Mouse (Mus musculus) forebrain, embryonic 11.5 days (tissue): ENCODE measurements around the gene Eno3. TPM values are rescaled to one million over a fixed set of nuclear protein-coding genes. Genes with fewer than 3 reads are reported as not detected.

ENCODE experiments used
- ATAC-seq: fragments of 200-750 bp; cut with Nextera tagmentation; replicated peaks from 2 replicates; pipeline ENCODE4 v1.8.0; 2017; ENCODE audit warnings: moderate TSS enrichment; ENCODE audit not compliant: low FRiP score
- DNase-seq: peaks from one replicate; pipeline ENCODE4 v3.0.0-alpha.2; 2017; ENCODE audit warnings: low spot score
- H3K27ac ChIP-seq: fragments of 300-500 bp; sonication (generic); 2 replicates; pipeline ENCODE4 v1.5.1; 2014; ENCODE audit warnings: low read depth, low read length
- H3K27me3 ChIP-seq: fragments of 300-500 bp; sonication (generic); 2 replicates; pipeline ENCODE4 v1.6.1; 2014; ENCODE audit warnings: mild to moderate bottlenecking, low read length, mixed read lengths; ENCODE audit not compliant: control insufficient read depth, insufficient read depth
- H3K36me3 ChIP-seq: fragments of 300-500 bp; sonication (generic); 2 replicates; pipeline ENCODE4 v1.6.1; 2014; ENCODE audit warnings: mild to moderate bottlenecking, low read length, moderate library complexity, mixed read lengths; ENCODE audit not compliant: control insufficient read depth, insufficient read depth
- H3K4me1 ChIP-seq: fragments of 300-500 bp; sonication (generic); replicated peaks from 2 replicates; pipeline ENCODE4 v1.6.1; 2014; ENCODE audit warnings: low read length, mixed read lengths; ENCODE audit not compliant: control insufficient read depth, insufficient read depth
- H3K4me2 ChIP-seq: fragments of 300-500 bp; sonication (generic); 2 replicates; pipeline ENCODE4 v1.6.1; 2014; ENCODE audit warnings: low read depth, mild to moderate bottlenecking, low read length, moderate library complexity, mixed read lengths; ENCODE audit not compliant: severe bottlenecking
- H3K4me3 ChIP-seq: fragments of 300-500 bp; sonication (generic); 2 replicates; pipeline ENCODE4 v1.5.1; 2014; ENCODE audit warnings: low read depth, low read length
- H3K9ac ChIP-seq: fragments of 300-500 bp; sonication (generic); 2 replicates; pipeline ENCODE4 v1.6.1; 2014; ENCODE audit warnings: low read length
- H3K9me3 ChIP-seq: fragments of 300-500 bp; sonication (generic); 2 replicates; pipeline ENCODE4 v1.6.1; 2016; ENCODE audit warnings: low read length, mixed read lengths; ENCODE audit not compliant: control insufficient read depth
- WGBS: fragments of 180-500 bp; shearing (Covaris S2); extraction: QIAGEN DNeasy Blood & Tissue Kit; methylation state at CpG from one replicate; pipeline ENCODE4 v1.1.7; 2014; 5-methylcytosine and 5-hydroxymethylcytosine counted together
- polyA plus RNA-seq: library from polyadenylated mRNA; unstranded; fragments of >200 nt; fragmentation: Nextera tagmentation; extraction: Ambion mirVana; gene quantifications from 2 replicates; pipeline ENCODE4 v1.2.1, GENCODE M21; 2014

Eno3 gene
- polyA plus RNA-seq, 1 experiment from 2014 or later = 16.6 TPM

DNA sequence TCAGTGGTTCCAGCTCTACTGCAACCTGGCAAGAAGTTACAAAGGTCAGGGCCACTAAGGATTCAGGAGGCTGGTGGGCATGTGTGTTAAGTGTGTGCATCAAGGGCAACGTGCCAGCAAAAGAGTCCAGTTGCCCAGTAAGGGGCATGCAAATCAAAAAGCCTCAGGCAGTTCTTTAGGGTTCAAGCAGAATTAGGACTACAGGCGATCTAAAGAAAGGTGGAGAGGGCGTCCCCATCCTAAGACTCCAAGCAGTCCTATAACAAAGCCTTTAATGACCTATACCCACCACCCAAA lies 10.8 kb upstream of the Eno3 start:
- peaks cover 22% of the 10 kb centered on the region for H3K36me3 ChIP-seq
- 19% methylated on average over 3 of the region's 3 CpGs for WGBS
- no peak for ATAC-seq

DNA sequence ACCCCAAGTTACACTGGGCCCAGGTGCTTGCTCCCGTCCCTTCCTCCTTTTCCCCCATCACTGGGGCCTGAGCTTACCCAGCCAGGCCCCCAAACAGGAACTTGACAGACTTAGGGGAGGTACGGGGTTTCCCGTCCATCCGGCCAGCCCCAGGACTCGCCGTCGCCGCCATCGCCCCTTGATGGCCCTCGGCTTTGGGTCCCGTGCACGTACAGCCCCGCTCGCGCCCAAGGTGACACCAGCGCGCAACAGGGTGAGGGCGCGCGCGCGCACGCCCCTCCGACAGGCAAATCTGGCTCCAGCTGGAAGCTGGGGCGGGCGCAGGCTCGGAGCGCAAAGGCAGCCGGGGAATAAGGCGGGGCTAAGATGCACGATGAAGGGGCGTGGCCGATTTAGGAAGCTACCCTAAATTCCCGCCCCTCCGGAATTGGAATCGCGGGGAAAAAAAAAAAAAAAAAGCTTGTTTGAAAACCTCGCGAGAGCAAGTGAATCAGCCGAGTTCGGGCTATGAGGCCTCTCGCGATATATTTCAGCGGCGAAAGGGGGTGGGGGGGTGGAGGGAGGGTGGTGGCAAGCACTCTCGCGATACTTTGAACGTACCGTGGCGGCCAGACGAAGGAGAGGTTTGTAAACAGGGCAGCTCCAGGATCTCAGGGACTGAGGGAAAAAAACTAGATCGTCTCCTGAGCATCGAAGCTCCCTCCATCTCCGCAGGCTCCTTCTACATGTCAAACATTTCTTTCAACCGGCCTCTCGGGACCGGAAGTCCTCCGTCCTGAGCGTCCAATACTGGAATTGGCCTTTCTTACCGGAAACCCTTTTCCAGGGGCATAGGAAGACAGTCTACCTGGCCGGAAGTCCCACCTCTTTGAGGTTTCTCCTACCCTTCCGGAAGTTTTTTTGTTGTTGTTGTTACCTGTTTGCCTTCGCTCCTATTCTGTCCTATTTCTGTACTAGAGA lies 10.0 kb upstream of the Eno3 start, which contains the start of the genes Rnf167 and Slc25a11:
Gene Rnf167 (plus strand): TSS at position 545 of the 960 bp plus-strand sequence.
Gene Slc25a11 (minus strand): TSS at position 789 of the 960 bp plus-strand sequence.
- Histone ChIP-seq H3K9ac (peak within 1 kb of the TSS; percentile 94), H3K4me2 (peak within 1 kb of the TSS; percentile 87), H3K4me1 (peaks cover 23% of the 10 kb centered on the region; the same call in 1 of the 2 replicates), H3K27ac (peak within 1 kb of the TSS; percentile 86), H3K4me3 (peak within 1 kb of the TSS; percentile 60), H3K9me3 (no peaks in the 10 kb centered on the region), H3K27me3 (no peaks in the 10 kb centered on the region), H3K36me3 (peaks cover 24% of the 10 kb centered on the region)
- ATAC-seq (peak; percentile 82), DNase-seq (peak; percentile 98)
- WGBS = under 1% methylated on average over 63 of the region's 63 CpGs

More for the DNA sequence above, 10.8 kb upstream of the Eno3 start:
- peak overlapping the region; percentile 60 for H3K4me3 ChIP-seq
- peak overlapping the region; percentile 87 for H3K4me2 ChIP-seq
- no peaks in the 10 kb centered on the region for H3K9me3 ChIP-seq
- DNase-seq = no peak
- peaks cover 19% of the 10 kb centered on the region; the same call in 1 of the 2 replicates for H3K4me1 ChIP-seq
- peak overlapping the region; percentile 77 for H3K27ac ChIP-seq
- no peaks in the 10 kb centered on the region for H3K27me3 ChIP-seq
- peak overlapping the region; percentile 94 for H3K9ac ChIP-seq

DNA sequence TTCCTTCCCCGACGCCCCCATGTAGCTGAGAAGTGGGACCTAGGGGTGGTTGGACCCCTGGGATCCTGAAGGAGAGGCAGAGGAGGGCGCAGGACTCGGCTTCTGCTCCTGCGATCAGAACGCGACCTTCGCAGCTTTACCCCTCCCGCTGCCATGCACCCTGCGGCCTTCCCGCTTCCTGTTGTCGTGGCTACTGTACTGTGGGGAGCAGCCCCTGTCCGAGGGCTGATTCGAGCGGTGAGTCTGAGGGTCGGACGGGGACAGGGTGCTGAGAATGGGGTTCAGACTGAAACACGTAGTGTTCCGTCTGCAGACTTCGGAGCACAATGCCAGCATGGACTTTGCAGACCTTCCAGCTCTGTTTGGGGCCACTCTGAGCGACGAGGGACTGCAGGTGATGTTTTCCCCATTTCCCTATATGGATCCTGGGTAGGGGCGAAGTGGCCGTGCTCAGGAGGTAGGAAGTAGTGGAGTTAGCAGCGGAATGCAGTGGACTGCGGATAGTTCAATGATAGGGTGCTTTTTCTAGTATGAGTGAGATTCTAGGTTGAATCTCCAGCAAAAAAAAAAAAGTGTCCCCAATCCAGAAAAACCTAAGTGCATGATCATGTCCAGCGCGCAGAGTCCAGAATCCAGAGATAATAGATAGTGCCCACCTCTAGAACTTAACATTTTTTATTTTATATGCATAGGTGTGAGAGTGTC lies 9.1 kb upstream of the Eno3 start:
- DNase-seq (peak; percentile 73), ATAC-seq (peak; percentile 21; the same call in 1 of the 2 replicates)
- Histone ChIP-seq H3K4me3 (peak overlapping the region; percentile 60), H3K4me1 (peaks cover 27% of the 10 kb centered on the region), H3K27ac (peak overlapping the region; percentile 86), H3K4me2 (peak overlapping the region; percentile 81), H3K9ac (peak overlapping the region; percentile 65), H3K27me3 (no peaks in the 10 kb centered on the region), H3K9me3 (no peaks in the 10 kb centered on the region), H3K36me3 (peaks cover 24% of the 10 kb centered on the region)
- WGBS = 6% methylated on average over 28 of the region's 28 CpGs

DNA sequence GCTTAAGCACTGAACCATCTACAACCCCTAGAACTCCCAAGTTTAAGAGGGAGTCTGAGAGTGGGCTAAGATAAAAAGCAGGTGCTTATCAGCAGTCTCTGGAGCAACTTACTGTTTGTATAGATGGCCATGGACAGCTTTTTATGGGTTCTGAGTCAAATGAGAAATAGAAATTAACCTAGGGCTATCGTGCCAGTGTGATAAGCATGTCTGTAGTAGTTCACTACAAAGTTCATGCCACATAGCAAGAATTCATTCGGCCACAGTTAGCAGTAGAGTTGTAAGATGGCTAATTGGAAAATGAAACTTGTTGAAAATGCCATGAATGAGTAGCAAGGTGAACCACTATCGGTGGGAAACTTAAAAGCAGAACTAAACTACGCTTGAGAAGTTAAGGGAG lies 8.5 kb upstream of the Eno3 start:
- no peaks in the 10 kb centered on the region for H3K9me3 ChIP-seq
- H3K9ac ChIP-seq = no peak overlapping the region; the same call in 1 of the 2 replicates
- WGBS = 90% methylated on average over 4 of the region's 4 CpGs
- peak overlapping the region; percentile 60; the same call in 1 of the 2 replicates for H3K4me3 ChIP-seq
- ATAC-seq (no peak), DNase-seq (no peak)
- H3K4me2 ChIP-seq = peak overlapping the region; percentile 81; the same call in 1 of the 2 replicates
- peaks cover 24% of the 10 kb centered on the region for H3K36me3 ChIP-seq
- H3K27me3 ChIP-seq = no peaks in the 10 kb centered on the region
- H3K4me1 ChIP-seq = peaks cover 29% of the 10 kb centered on the region
- no peak overlapping the region for H3K27ac ChIP-seq

- Histone ChIP-seq H3K4me2 (no peak overlapping the region), H3K4me1 (peaks cover 29% of the 10 kb centered on the region), H3K27ac (no peak overlapping the region), H3K4me3 (no peak overlapping the region), H3K36me3 (peaks cover 24% of the 10 kb centered on the region), H3K9me3 (no peaks in the 10 kb centered on the region), H3K27me3 (no peaks in the 10 kb centered on the region), H3K9ac (no peak overlapping the region)
- 85% methylated on average over 8 of the region's 8 CpGs for WGBS
- ATAC-seq (no peak), DNase-seq (no peak)
These were observed 7.7 kb upstream of the Eno3 start for GRCm38 (mm10) chr11:70649185-70649734.

DNA sequence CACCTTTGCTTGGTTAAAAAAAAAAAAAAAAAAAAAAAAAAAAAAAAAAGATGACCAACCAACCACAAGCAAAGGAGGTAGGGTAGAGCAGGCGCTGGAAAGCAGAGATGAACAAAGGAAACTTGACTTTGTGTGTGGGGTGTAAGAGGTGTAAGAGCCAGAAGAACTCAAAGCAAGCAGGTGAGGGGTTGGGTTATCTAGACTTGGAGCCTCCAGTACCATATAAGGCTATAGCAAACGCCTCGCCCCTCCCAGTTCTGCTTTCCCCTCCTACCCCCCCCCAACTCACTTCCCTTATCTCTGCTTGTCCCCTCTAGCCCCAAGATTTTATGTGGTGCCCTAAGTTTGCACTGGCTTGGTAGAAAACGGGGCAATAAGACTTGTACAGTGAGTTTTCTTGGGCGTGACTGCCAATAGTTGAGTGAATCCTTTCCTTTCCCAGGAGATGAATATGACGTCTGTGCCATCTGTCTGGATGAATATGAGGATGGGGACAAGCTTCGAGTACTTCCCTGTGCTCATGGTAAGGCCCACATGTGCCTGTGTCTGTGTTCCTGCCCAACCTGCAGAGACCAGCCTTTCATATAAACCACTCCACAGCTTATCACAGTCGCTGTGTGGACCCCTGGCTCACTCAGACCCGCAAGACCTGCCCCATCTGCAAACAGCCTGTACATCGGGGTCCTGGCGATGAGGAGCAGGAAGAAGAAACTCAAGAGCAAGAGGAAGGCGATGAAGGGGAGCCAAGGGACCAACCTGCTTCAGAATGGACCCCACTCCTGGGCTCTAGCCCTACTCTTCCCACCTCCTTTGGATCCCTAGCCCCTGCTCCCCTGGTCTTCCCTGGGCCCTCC lies 6.5 kb upstream of the Eno3 start:
- H3K4me2 ChIP-seq = no peak overlapping the region
- ATAC-seq (no peak), DNase-seq (peak; percentile 46)
- WGBS = 86% methylated on average over 11 of the region's 12 CpGs
- H3K27ac ChIP-seq = no peak overlapping the region
- no peak overlapping the region for H3K9ac ChIP-seq
- peaks cover 29% of the 10 kb centered on the region for H3K4me1 ChIP-seq
- no peaks in the 10 kb centered on the region for H3K27me3 ChIP-seq
- H3K4me3 ChIP-seq = no peak overlapping the region
- peaks cover 21% of the 10 kb centered on the region for H3K36me3 ChIP-seq
- H3K9me3 ChIP-seq = no peaks in the 10 kb centered on the region

DNA sequence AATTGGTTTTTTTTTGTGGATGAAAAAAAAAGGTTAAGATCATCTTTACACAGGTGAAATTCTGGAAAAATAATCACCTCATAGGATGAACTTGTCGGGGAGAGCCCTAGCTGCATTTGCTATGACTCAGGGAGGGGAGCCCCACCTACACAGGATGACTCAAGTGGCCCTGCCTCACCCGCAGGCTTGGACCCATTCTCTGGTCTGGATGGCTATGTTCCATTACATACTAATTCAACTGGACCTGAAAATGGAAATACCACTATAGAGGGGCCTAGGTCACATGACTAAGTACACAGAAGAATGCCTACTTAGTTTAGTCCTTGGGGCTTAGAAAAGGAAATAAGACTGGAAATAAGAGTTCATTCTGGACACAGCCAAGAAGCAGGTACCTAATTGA lies 5.6 kb upstream of the Eno3 start:
- Histone ChIP-seq H3K36me3 (peaks cover 21% of the 10 kb centered on the region), H3K9ac (no peak overlapping the region), H3K4me2 (no peak overlapping the region), H3K9me3 (no peaks in the 10 kb centered on the region), H3K27ac (no peak overlapping the region), H3K27me3 (no peaks in the 10 kb centered on the region), H3K4me3 (no peak overlapping the region), H3K4me1 (peaks cover 29% of the 10 kb centered on the region)
- WGBS = 82% methylated on average over 2 of the region's 2 CpGs
- DNase-seq (no peak), ATAC-seq (no peak)
